Mouse (Mus musculus): Measurements from ENCODE around the gene Gfpt2. TPM values are rescaled to one million over a fixed set of nuclear protein-coding genes. Genes with fewer than 3 reads are reported as not detected.
A peak's percentile ranks its signal among the peaks of the same experiment; 100 is the strongest.
"Not testable (repeated sequence)": the region's sequence is repeated elsewhere in the genome, so short reads cannot be mapped to it uniquely, and the experiment has no call there.

Gfpt2 gene
- polyA plus RNA-seq, 1 experiment from 2014 or later, result 16.0 TPM

GRCm38 (mm10) chr11:49803801-49804200 lies 9.8 kb downstream of the Gfpt2 start:
- H3K36me3 ChIP-seq, result peaks cover 14% of the 10 kb centered on the region

GRCm38 (mm10) chr11:49806218-49806617 lies 12.2 kb downstream of the Gfpt2 start:
- Histone ChIP-seq H3K4me1 (replicated peaks) (0 out of 2 replicates have a peak, but pooled peaks cover 5% of the 10 kb centered on the region), H3K27me3 (ENCODE audit: insufficient read depth, poor library complexity, severe bottlenecking) (no peaks in the 10 kb centered on the region), H3K9me3 (no peaks in the 10 kb centered on the region), H3K4me3 (no peak overlapping the region), H3K36me3 (peaks cover 34% of the 10 kb centered on the region), H3K27ac (no peak overlapping the region)
- DNase-seq (ENCODE audit: low spot score), result no peak
- WGBS, result 24% methylated on average over 3 of the region's 3 CpGs

More at GRCm38 (mm10) chr11:49803801-49804200, 9.8 kb downstream of the Gfpt2 start:
- Histone ChIP-seq H3K4me1 (replicated peaks) (0 out of 2 replicates have a peak, but pooled peaks cover 10% of the 10 kb centered on the region), H3K4me3 (no peak overlapping the region), H3K9me3 (no peaks in the 10 kb centered on the region), H3K27ac (no peak overlapping the region), H3K27me3 (ENCODE audit: insufficient read depth, poor library complexity, severe bottlenecking) (no peaks in the 10 kb centered on the region)
- no peak for DNase-seq (ENCODE audit: low spot score)
- 94% methylated on average over 4 of the region's 4 CpGs for WGBS

- Histone ChIP-seq H3K4me1 (replicated peaks) (0 out of 2 replicates have a peak, but pooled peaks cover 5% of the 10 kb centered on the region), H3K9me3 (no peaks in the 10 kb centered on the region), H3K27ac (no peak overlapping the region), H3K4me3 (no peak overlapping the region), H3K36me3 (peaks cover 57% of the 10 kb centered on the region), H3K27me3 (ENCODE audit: insufficient read depth, poor library complexity, severe bottlenecking) (no peaks in the 10 kb centered on the region)
- no peak for DNase-seq (ENCODE audit: low spot score)
- WGBS, result 92% methylated on average over 9 of the region's 9 CpGs
Observed at GRCm38 (mm10) chr11:49808946-49809345, 15.0 kb downstream of the Gfpt2 start.

- not testable (repeated sequence) for H3K4me1 ChIP-seq (replicated peaks); H3K27me3 ChIP-seq (ENCODE audit: insufficient read depth, poor library complexity, severe bottlenecking); H3K9me3 ChIP-seq; H3K4me3 ChIP-seq; DNase-seq (ENCODE audit: low spot score); H3K27ac ChIP-seq
- WGBS, result 90% methylated on average over 7 of the region's 7 CpGs
- peaks cover 69% of the 10 kb centered on the region for H3K36me3 ChIP-seq
Observed at GRCm38 (mm10) chr11:49810696-49811095, 16.7 kb downstream of the Gfpt2 start.

- whole genome bisulfite sequencing, result 93% methylated on average over 8 of the region's 8 CpGs
- Histone ChIP-seq H3K9me3 (no peaks in the 10 kb centered on the region), H3K4me1 (replicated peaks) (0 out of 2 replicates have a peak, but pooled peaks cover 1% of the 10 kb centered on the region), H3K36me3 (peaks cover 68% of the 10 kb centered on the region), H3K4me3 (no peak overlapping the region), H3K27me3 (ENCODE audit: insufficient read depth, poor library complexity, severe bottlenecking) (no peaks in the 10 kb centered on the region), H3K27ac (no peak overlapping the region)
- no peak for DNase-seq (ENCODE audit: low spot score)
Observed at GRCm38 (mm10) chr11:49811099-49811541, 17.1 kb downstream of the Gfpt2 start.

- Histone ChIP-seq H3K9me3 (no peaks in the 10 kb centered on the region), H3K36me3 (peaks cover 73% of the 10 kb centered on the region), H3K27me3 (ENCODE audit: insufficient read depth, poor library complexity, severe bottlenecking) (no peaks in the 10 kb centered on the region), H3K4me1 (replicated peaks) (no peaks in the 10 kb centered on the region), H3K27ac (no peak overlapping the region), H3K4me3 (no peak overlapping the region)
- no peak for DNase-seq (ENCODE audit: low spot score)
- WGBS, result 90% methylated on average over 8 of the region's 8 CpGs
Observed at GRCm38 (mm10) chr11:49811879-49812278, 17.9 kb downstream of the Gfpt2 start.

GRCm38 (mm10) chr11:49818869-49819566 lies 25.0 kb downstream of the Gfpt2 start:
- H3K27me3 ChIP-seq (ENCODE audit: insufficient read depth, poor library complexity, severe bottlenecking), result no peaks in the 10 kb centered on the region
- H3K27ac ChIP-seq, result no peak overlapping the region
- no peak overlapping the region for H3K4me3 ChIP-seq
- H3K36me3 ChIP-seq, result peaks cover 53% of the 10 kb centered on the region
- 91% methylated on average over 15 of the region's 15 CpGs for WGBS
- H3K4me1 ChIP-seq (replicated peaks), result no peaks in the 10 kb centered on the region
- no peaks in the 10 kb centered on the region for H3K9me3 ChIP-seq
- no peak for DNase-seq (ENCODE audit: low spot score)

- H3K36me3 ChIP-seq, result peaks cover 54% of the 10 kb centered on the region
Observed at GRCm38 (mm10) chr11:49819676-49820075, 25.7 kb downstream of the Gfpt2 start.

GRCm38 (mm10) chr11:49820928-49821327 lies 26.9 kb downstream of the Gfpt2 start:
- no peaks in the 10 kb centered on the region for H3K9me3 ChIP-seq
- H3K27ac ChIP-seq, result no peak overlapping the region
- H3K4me3 ChIP-seq, result no peak overlapping the region
- H3K36me3 ChIP-seq, result peaks cover 54% of the 10 kb centered on the region
- 93% methylated on average over 2 of the region's 2 CpGs for WGBS
- no peaks in the 10 kb centered on the region for H3K27me3 ChIP-seq (ENCODE audit: insufficient read depth, poor library complexity, severe bottlenecking)
- H3K4me1 ChIP-seq (replicated peaks), result no peaks in the 10 kb centered on the region
- no peak for DNase-seq (ENCODE audit: low spot score)

More at GRCm38 (mm10) chr11:49819676-49820075, 25.7 kb downstream of the Gfpt2 start:
- no peaks in the 10 kb centered on the region for H3K4me1 ChIP-seq (replicated peaks)
- no peak overlapping the region for H3K27ac ChIP-seq
- WGBS, result 86% methylated on average over 7 of the region's 7 CpGs
- no peak overlapping the region for H3K4me3 ChIP-seq
- no peaks in the 10 kb centered on the region for H3K9me3 ChIP-seq
- no peaks in the 10 kb centered on the region for H3K27me3 ChIP-seq (ENCODE audit: insufficient read depth, poor library complexity, severe bottlenecking)
- DNase-seq (ENCODE audit: low spot score), result no peak

GRCm38 (mm10) chr11:49821546-49821945 lies 27.6 kb downstream of the Gfpt2 start:
- no peaks in the 10 kb centered on the region for H3K4me1 ChIP-seq (replicated peaks)
- H3K9me3 ChIP-seq, result no peaks in the 10 kb centered on the region
- no peak for DNase-seq (ENCODE audit: low spot score)
- H3K4me3 ChIP-seq, result no peak overlapping the region
- H3K27me3 ChIP-seq (ENCODE audit: insufficient read depth, poor library complexity, severe bottlenecking), result no peaks in the 10 kb centered on the region
- 94% methylated on average over 2 of the region's 2 CpGs for WGBS
- H3K36me3 ChIP-seq, result peaks cover 55% of the 10 kb centered on the region
- no peak overlapping the region for H3K27ac ChIP-seq

- Histone ChIP-seq H3K4me3 (no peak overlapping the region), H3K36me3 (peaks cover 51% of the 10 kb centered on the region), H3K4me1 (replicated peaks) (no peaks in the 10 kb centered on the region), H3K9me3 (no peaks in the 10 kb centered on the region), H3K27me3 (ENCODE audit: insufficient read depth, poor library complexity, severe bottlenecking) (no peaks in the 10 kb centered on the region), H3K27ac (no peak overlapping the region)
- 90% methylated on average over 2 of the region's 2 CpGs for WGBS
- no peak for DNase-seq (ENCODE audit: low spot score)
Observed at GRCm38 (mm10) chr11:49822337-49822736, 28.4 kb downstream of the Gfpt2 start.

GRCm38 (mm10) chr11:49824896-49825295 lies 30.9 kb downstream of the Gfpt2 start:
- DNase-seq (ENCODE audit: low spot score), result peak; percentile 67
- H3K27me3 ChIP-seq (ENCODE audit: insufficient read depth, poor library complexity, severe bottlenecking), result no peaks in the 10 kb centered on the region
- peaks cover 48% of the 10 kb centered on the region for H3K36me3 ChIP-seq
- WGBS, result 41% methylated on average over 2 of the region's 2 CpGs
- H3K4me3 ChIP-seq, result no peak overlapping the region
- no peaks in the 10 kb centered on the region for H3K9me3 ChIP-seq
- H3K27ac ChIP-seq, result no peak overlapping the region
- no peaks in the 10 kb centered on the region for H3K4me1 ChIP-seq (replicated peaks)

GRCm38 (mm10) chr11:49827243-49827642 lies 33.3 kb downstream of the Gfpt2 start:
- H3K4me1 ChIP-seq (replicated peaks), result no peaks in the 10 kb centered on the region
- DNase-seq (ENCODE audit: low spot score), result no peak

More at GRCm38 (mm10) chr11:49827243-49827642, 33.3 kb downstream of the Gfpt2 start:
- Histone ChIP-seq H3K36me3 (peaks cover 70% of the 10 kb centered on the region), H3K4me3 (no peak overlapping the region), H3K9me3 (no peaks in the 10 kb centered on the region), H3K27ac (no peak overlapping the region), H3K27me3 (ENCODE audit: insufficient read depth, poor library complexity, severe bottlenecking) (no peaks in the 10 kb centered on the region)
- WGBS, result 49% methylated on average over 6 of the region's 6 CpGs
